Mouse (Mus musculus): ENCODE results near the gene Gpr84. TPM values are rescaled to one million over a fixed set of nuclear protein-coding genes. Genes with fewer than 3 reads are reported as not detected.
A peak's percentile ranks its signal among the peaks of the same experiment; 100 is the strongest.

The Gpr84 gene
- 0.43 and 0.62 TPM in 2 replicates for polyA plus RNA-seq (2012; rRNA removed)

DNA sequence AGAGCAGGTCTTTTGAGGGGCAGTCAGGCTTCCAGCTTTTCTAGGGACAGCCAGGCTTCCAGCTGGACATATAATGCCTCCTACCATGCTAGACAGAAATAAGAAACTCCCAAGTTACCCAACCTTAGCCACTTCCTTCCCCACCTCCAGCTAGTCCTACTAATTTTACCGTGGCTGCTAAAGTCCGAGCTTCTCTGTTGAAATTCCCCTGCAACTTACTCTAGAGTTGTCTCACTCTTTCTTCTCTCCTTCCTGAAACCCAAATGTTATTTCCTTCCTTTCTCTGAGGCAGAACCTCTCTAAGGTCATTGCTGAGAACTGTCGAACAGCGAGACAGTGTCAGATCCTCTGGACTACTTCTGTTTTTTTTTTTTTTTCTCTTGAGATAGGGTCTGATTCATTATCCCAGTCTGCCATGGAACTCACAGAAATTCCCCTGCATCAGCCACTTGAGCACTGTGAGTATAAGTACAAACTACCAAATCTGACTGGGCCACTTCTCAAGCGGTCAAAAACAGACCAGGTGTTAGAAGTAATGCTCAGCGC is at the start of gene Gpr84:
TSS of gene Gpr84 (minus strand) at position 248 of the 546 bp plus-strand sequence.
- no peak for DNase-seq
- no peaks in the 10 kb centered on the region for H3K27me3 ChIP-seq (ENCODE audit: control insufficient read depth, insufficient read depth, low read length)
- no peak for TF ChIP-seq POLR2A (IDR thresholded peaks at IDR 0.05; ENCODE audit: borderline replicate concordance, insufficient read depth, low read length)
- no peak for TF ChIP-seq CTCF (IDR thresholded peaks at IDR 0.05; ENCODE audit: borderline replicate concordance, insufficient read depth, low read depth, low read length)
- H3K4me3 ChIP-seq (replicated peaks; ENCODE audit: insufficient read depth, low read depth, low read length), result no peak within 1 kb of the TSS
- peaks cover 7% of the 10 kb centered on the region; the same call in 1 of the 2 replicates for H3K4me1 ChIP-seq (ENCODE audit: control insufficient read depth, insufficient read depth, low read length)
- no peak within 1 kb of the TSS for H3K27ac ChIP-seq (ENCODE audit: insufficient read depth, low read length)
- 82% methylated on average over 6 of the region's 6 CpGs for WGBS

GRCm38 (mm10) chr15:103359869-103360602 is 49.6 kb upstream of the Gpr84 start:
- 20% methylated on average over 5 of the region's 5 CpGs for WGBS
- H3K4me3 ChIP-seq (replicated peaks; ENCODE audit: insufficient read depth, low read depth, low read length), result no peak overlapping the region
- TF ChIP-seq POLR2A (IDR thresholded peaks at IDR 0.05; ENCODE audit: borderline replicate concordance, insufficient read depth, low read length) (no peak), CTCF (IDR thresholded peaks at IDR 0.05; ENCODE audit: borderline replicate concordance, insufficient read depth, low read depth, low read length) (no peak)
- peaks cover 13% of the 10 kb centered on the region for H3K4me1 ChIP-seq (ENCODE audit: control insufficient read depth, insufficient read depth, low read length)
- no peaks in the 10 kb centered on the region for H3K27me3 ChIP-seq (ENCODE audit: control insufficient read depth, insufficient read depth, low read length)
- DNase-seq, result peak; percentile 90 to 93
- no peak overlapping the region for H3K27ac ChIP-seq (ENCODE audit: insufficient read depth, low read length)

- H3K27me3 ChIP-seq (ENCODE audit: control insufficient read depth, insufficient read depth, low read length), result no peaks in the 10 kb centered on the region
- H3K4me3 ChIP-seq (replicated peaks; ENCODE audit: insufficient read depth, low read depth, low read length), result no peak overlapping the region
- no peak overlapping the region for H3K27ac ChIP-seq (ENCODE audit: insufficient read depth, low read length)
- peaks cover 22% of the 10 kb centered on the region for H3K4me1 ChIP-seq (ENCODE audit: control insufficient read depth, insufficient read depth, low read length)
- no peak for DNase-seq
- no peak for TF ChIP-seq CTCF (IDR thresholded peaks at IDR 0.05; ENCODE audit: borderline replicate concordance, insufficient read depth, low read depth, low read length)
- TF ChIP-seq POLR2A (IDR thresholded peaks at IDR 0.05; ENCODE audit: borderline replicate concordance, insufficient read depth, low read length), result no peak
- 65% methylated on average over 1 of the region's 1 CpGs for WGBS
Observed at GRCm38 (mm10) chr15:103359122-103359510, 48.7 kb upstream of the Gpr84 start.

DNA sequence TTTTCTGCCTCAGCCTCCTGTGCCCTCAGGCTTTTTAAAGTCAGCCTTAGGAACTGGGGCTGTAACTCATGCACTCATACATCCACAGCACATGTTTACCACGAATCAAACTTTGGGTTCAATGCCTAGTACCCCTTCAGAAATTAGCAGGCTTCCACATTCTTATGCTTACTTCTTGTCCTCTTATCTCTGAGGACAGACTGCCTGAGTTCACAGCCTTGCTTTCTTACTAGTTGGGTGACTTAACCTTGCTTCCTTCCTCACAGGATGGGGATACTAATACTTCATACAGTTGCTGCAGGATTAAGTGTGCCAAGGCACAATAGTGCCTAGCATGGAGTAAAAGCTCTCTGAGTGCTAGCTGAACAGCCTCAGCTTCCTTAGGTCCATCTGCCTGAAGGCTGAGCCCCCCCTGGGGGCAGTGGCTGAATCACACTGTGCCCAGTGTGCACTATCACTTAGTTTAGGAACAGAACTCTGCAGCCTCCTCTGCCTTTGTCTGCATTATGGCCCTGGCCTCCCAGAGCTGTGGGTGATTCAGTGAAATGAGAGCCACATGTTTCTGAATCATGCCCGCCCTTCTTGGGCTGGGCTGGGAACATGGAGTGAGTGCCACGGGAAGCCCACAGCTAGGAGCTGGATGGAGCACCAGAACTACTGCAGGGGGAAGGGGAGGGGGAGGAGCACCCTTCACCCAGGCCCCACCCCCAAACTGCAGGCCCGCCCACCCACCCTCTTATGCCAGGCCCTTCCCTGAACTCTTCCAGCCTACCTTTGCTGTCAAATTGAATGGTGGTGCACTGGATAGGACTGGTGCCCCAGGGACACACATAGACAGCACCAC is 48.1 kb upstream of the Gpr84 start:
- WGBS, result 78% methylated on average over 4 of the region's 4 CpGs
- TF ChIP-seq CTCF (IDR thresholded peaks at IDR 0.05; ENCODE audit: borderline replicate concordance, insufficient read depth, low read depth, low read length) (no peak), POLR2A (IDR thresholded peaks at IDR 0.05; ENCODE audit: borderline replicate concordance, insufficient read depth, low read length) (no peak)
- Histone ChIP-seq H3K27me3 (ENCODE audit: control insufficient read depth, insufficient read depth, low read length) (no peaks in the 10 kb centered on the region), H3K27ac (ENCODE audit: insufficient read depth, low read length) (no peak overlapping the region), H3K4me3 (replicated peaks; ENCODE audit: insufficient read depth, low read depth, low read length) (no peak overlapping the region), H3K4me1 (ENCODE audit: control insufficient read depth, insufficient read depth, low read length) (peaks cover 28% of the 10 kb centered on the region)
- DNase-seq, result no peak

- TF ChIP-seq CTCF (IDR thresholded peaks at IDR 0.05; ENCODE audit: borderline replicate concordance, insufficient read depth, low read depth, low read length) (no peak), POLR2A (IDR thresholded peaks at IDR 0.05; ENCODE audit: borderline replicate concordance, insufficient read depth, low read length) (no peak)
- DNase-seq, result no peak
- 78% methylated on average over 4 of the region's 4 CpGs for WGBS
- Histone ChIP-seq H3K4me1 (ENCODE audit: control insufficient read depth, insufficient read depth, low read length) (peaks cover 29% of the 10 kb centered on the region), H3K27ac (ENCODE audit: insufficient read depth, low read length) (no peak overlapping the region), H3K4me3 (replicated peaks; ENCODE audit: insufficient read depth, low read depth, low read length) (no peak overlapping the region), H3K27me3 (ENCODE audit: control insufficient read depth, insufficient read depth, low read length) (no peaks in the 10 kb centered on the region)
Observed at GRCm38 (mm10) chr15:103357817-103358216, 47.4 kb upstream of the Gpr84 start.

DNA sequence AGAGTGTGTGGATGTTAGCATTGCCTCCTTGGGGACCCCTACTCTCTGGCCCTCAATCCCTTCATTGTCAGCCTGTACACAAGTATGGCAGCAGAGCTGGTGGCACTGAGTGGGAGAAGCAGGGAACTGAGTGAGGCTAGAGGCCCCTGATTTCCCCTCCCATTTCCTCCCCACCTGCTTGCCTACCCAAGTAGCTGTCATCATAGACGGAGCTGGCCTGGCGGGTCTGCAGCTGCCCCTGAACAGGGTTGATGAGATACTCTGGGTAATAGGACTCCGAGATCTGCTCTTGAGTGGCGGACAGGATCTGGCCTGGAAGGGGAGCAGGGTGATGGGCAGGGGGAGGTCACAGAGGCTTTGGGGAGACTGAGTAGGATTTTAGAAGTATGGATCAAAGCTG is 45.7 kb upstream of the Gpr84 start:
- no peak for DNase-seq
- no peaks in the 10 kb centered on the region for H3K27me3 ChIP-seq (ENCODE audit: control insufficient read depth, insufficient read depth, low read length)
- no peak overlapping the region for H3K27ac ChIP-seq (ENCODE audit: insufficient read depth, low read length)
- TF ChIP-seq POLR2A (IDR thresholded peaks at IDR 0.05; ENCODE audit: borderline replicate concordance, insufficient read depth, low read length) (no peak), CTCF (IDR thresholded peaks at IDR 0.05; ENCODE audit: borderline replicate concordance, insufficient read depth, low read depth, low read length) (no peak)
- H3K4me3 ChIP-seq (replicated peaks; ENCODE audit: insufficient read depth, low read depth, low read length), result no peak overlapping the region
- peaks cover 29% of the 10 kb centered on the region for H3K4me1 ChIP-seq (ENCODE audit: control insufficient read depth, insufficient read depth, low read length)
- 91% methylated on average over 4 of the region's 4 CpGs for WGBS

DNA sequence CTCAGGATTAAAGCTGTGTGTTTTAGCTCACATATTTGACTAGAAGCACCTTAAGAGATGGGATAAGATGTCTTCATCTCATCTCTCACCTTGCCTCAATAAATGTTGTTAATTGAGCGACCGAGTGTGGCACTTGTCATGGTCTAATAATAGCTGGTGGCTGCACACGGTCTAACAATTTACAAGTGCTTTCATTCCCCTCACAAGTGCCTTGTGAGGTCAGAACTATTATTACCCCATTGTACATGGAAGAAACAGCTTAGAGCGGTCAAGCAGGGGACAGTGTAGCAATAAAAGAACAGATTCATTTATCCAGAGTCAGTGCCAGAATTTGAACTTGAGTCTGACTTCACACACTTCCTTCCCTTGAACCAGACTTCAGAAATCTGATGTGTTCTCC is 45.0 kb upstream of the Gpr84 start:
- no peak for DNase-seq
- H3K4me3 ChIP-seq (replicated peaks; ENCODE audit: insufficient read depth, low read depth, low read length), result no peak overlapping the region

More for the DNA sequence above, 45.0 kb upstream of the Gpr84 start:
- WGBS, result 73% methylated on average over 4 of the region's 4 CpGs
- H3K27ac ChIP-seq (ENCODE audit: insufficient read depth, low read length), result no peak overlapping the region
- no peaks in the 10 kb centered on the region for H3K27me3 ChIP-seq (ENCODE audit: control insufficient read depth, insufficient read depth, low read length)
- no peak for TF ChIP-seq CTCF (IDR thresholded peaks at IDR 0.05; ENCODE audit: borderline replicate concordance, insufficient read depth, low read depth, low read length)
- no peak for TF ChIP-seq POLR2A (IDR thresholded peaks at IDR 0.05; ENCODE audit: borderline replicate concordance, insufficient read depth, low read length)
- peaks cover 29% of the 10 kb centered on the region for H3K4me1 ChIP-seq (ENCODE audit: control insufficient read depth, insufficient read depth, low read length)

Measured in cerebellum, adult 2 months (tissue).